Mouse (Mus musculus): Measurements from ENCODE around the gene Npc1l1. TPM values are rescaled to one million over a fixed set of nuclear protein-coding genes. Genes with fewer than 3 reads are reported as not detected.
"Not testable (repeated sequence)": the region's sequence is repeated elsewhere in the genome, so short reads cannot be mapped to it uniquely, and the experiment has no call there.

Gene Npc1l1
- 1.2 and 1.4 TPM in 2 replicates for polyA plus RNA-seq (2012; rRNA removed)

GRCm38 (mm10) chr11:6230012-6230411 lies at the start of gene Npc1l1:
Gene Npc1l1, minus strand, starts transcription at chr11:6230143.
- DNase-seq (ENCODE audit: extremely low spot score in 1 of 2, low spot score in 1 of 2), result no peak

- DNase-seq (ENCODE audit: extremely low spot score in 1 of 2, low spot score in 1 of 2), result no peak
Measured at GRCm38 (mm10) chr11:6276466-6276865, 46.5 kb upstream of the Npc1l1 start.

GRCm38 (mm10) chr11:6275094-6275484 lies 45.1 kb upstream of the Npc1l1 start:
- no peak for DNase-seq (ENCODE audit: extremely low spot score in 1 of 2, low spot score in 1 of 2)

- peak; percentile 93 to 99 for DNase-seq (ENCODE audit: extremely low spot score in 1 of 2, low spot score in 1 of 2)
Measured at GRCm38 (mm10) chr11:6274387-6275093, 44.6 kb upstream of the Npc1l1 start, which contains the start of gene Tmed4. Gene Tmed4, minus strand, starts transcription at chr11:6274870.

GRCm38 (mm10) chr11:6273607-6274006 lies 43.7 kb upstream of the Npc1l1 start:
- DNase-seq (ENCODE audit: extremely low spot score in 1 of 2, low spot score in 1 of 2), result no peak

- peak; percentile 91 to 95 for DNase-seq (ENCODE audit: extremely low spot score in 1 of 2, low spot score in 1 of 2)
Measured at GRCm38 (mm10) chr11:6267320-6268254, 37.6 kb upstream of the Npc1l1 start, which contains the start of gene Ddx56. Gene Ddx56, minus strand, starts transcription at chr11:6267772.

- no peak for DNase-seq (ENCODE audit: extremely low spot score in 1 of 2, low spot score in 1 of 2)
Measured at GRCm38 (mm10) chr11:6266621-6267020, 36.7 kb upstream of the Npc1l1 start.

- DNase-seq (ENCODE audit: extremely low spot score in 1 of 2, low spot score in 1 of 2), result peak; percentile 50 to 90
Measured at GRCm38 (mm10) chr11:6261434-6262082, 31.6 kb upstream of the Npc1l1 start.

GRCm38 (mm10) chr11:6259413-6259812 lies 29.5 kb upstream of the Npc1l1 start:
- DNase-seq (ENCODE audit: extremely low spot score in 1 of 2, low spot score in 1 of 2), result no peak

- no peak for DNase-seq (ENCODE audit: extremely low spot score in 1 of 2, low spot score in 1 of 2)
Measured at GRCm38 (mm10) chr11:6256490-6257072, 26.6 kb upstream of the Npc1l1 start.

GRCm38 (mm10) chr11:6254602-6255001 lies 24.7 kb upstream of the Npc1l1 start:
- not testable (repeated sequence) for DNase-seq (ENCODE audit: extremely low spot score in 1 of 2, low spot score in 1 of 2)

GRCm38 (mm10) chr11:6252824-6253223 lies 22.9 kb upstream of the Npc1l1 start:
- DNase-seq (ENCODE audit: extremely low spot score in 1 of 2, low spot score in 1 of 2), result no peak

- no peak for DNase-seq (ENCODE audit: extremely low spot score in 1 of 2, low spot score in 1 of 2)
Measured at GRCm38 (mm10) chr11:6252248-6252647, 22.3 kb upstream of the Npc1l1 start.

GRCm38 (mm10) chr11:6244707-6245106 lies 14.8 kb upstream of the Npc1l1 start:
- DNase-seq (ENCODE audit: extremely low spot score in 1 of 2, low spot score in 1 of 2), result no peak

GRCm38 (mm10) chr11:6233025-6233424 lies 3.1 kb upstream of the Npc1l1 start:
- DNase-seq (ENCODE audit: extremely low spot score in 1 of 2, low spot score in 1 of 2), result no peak

- DNase-seq (ENCODE audit: extremely low spot score in 1 of 2, low spot score in 1 of 2), result peak; percentile 63 to 71
Measured at GRCm38 (mm10) chr11:6224541-6225229, 5.3 kb downstream of the Npc1l1 start.

- no peak for DNase-seq (ENCODE audit: extremely low spot score in 1 of 2, low spot score in 1 of 2)
Measured at GRCm38 (mm10) chr11:6222187-6222586, 7.8 kb downstream of the Npc1l1 start.

- peak in 1 of 2 experiments; percentile 42 for DNase-seq (ENCODE audit: extremely low spot score in 1 of 2, low spot score in 1 of 2)
Measured at GRCm38 (mm10) chr11:6219967-6220366, 10.0 kb downstream of the Npc1l1 start.

GRCm38 (mm10) chr11:6218189-6218896 lies 11.6 kb downstream of the Npc1l1 start:
- no peak for DNase-seq (ENCODE audit: extremely low spot score in 1 of 2, low spot score in 1 of 2)

All from frontal cortex, adult 2 months (tissue).